Mouse (Mus musculus): ENCODE measurements around the gene Fam92a. TPM values are rescaled to one million over a fixed set of nuclear protein-coding genes. Genes with fewer than 3 reads are reported as not detected.
"Not testable (repeated sequence)": the region's sequence is repeated elsewhere in the genome, so short reads cannot be mapped to it uniquely, and the experiment has no call there.

Fam92a gene
- polyA plus RNA-seq (2015; fragmentation: Nextera tagmentation; extraction: Ambion mirVana) = 33.9 and 34.6 TPM in 2 replicates

GRCm38 (mm10) chr4:12171318-12172091 lies at the start of gene Fam92a:
Fam92a (minus strand) TSS chr4:12172015.
- Histone ChIP-seq H3K4me2 (replicated peaks; ENCODE audit: low read depth) (peak within 1 kb of the TSS; percentile 92), H3K9me3 (ENCODE audit: control insufficient read depth) (no peaks in the 10 kb centered on the region), H3K9ac (ENCODE audit: low read depth, low read length) (peak within 1 kb of the TSS; percentile 84), H3K36me3 (ENCODE audit: control insufficient read depth, insufficient read depth) (no peaks in the 10 kb centered on the region; the same call in 1 of the 2 replicates), H3K4me1 (replicated peaks; ENCODE audit: control insufficient read depth, insufficient read depth, low read length) (no peaks in the 10 kb centered on the region), H3K27me3 (replicated peaks; ENCODE audit: control insufficient read depth, insufficient read depth, low read length) (no peaks in the 10 kb centered on the region), H3K27ac (ENCODE audit: low read depth, low read length) (peak within 1 kb of the TSS; percentile 65), H3K4me3 (ENCODE audit: low read depth, low read length) (peak within 1 kb of the TSS; percentile 71)
- WGBS = under 1% methylated on average over 69 of the region's 74 CpGs
- peak; percentile 23; the same call in 1 of the 2 replicates for TF ChIP-seq CTCF (IDR thresholded peaks at IDR 0.05; ENCODE audit: low read depth)
- ATAC-seq = peak; percentile 86

GRCm38 (mm10) chr4:12178992-12179391 lies 7.2 kb upstream of the Fam92a start:
- Histone ChIP-seq H3K9me3 (ENCODE audit: control insufficient read depth) (no peaks in the 10 kb centered on the region), H3K27ac (ENCODE audit: low read depth, low read length) (no peak overlapping the region), H3K36me3 (ENCODE audit: control insufficient read depth, insufficient read depth) (no peaks in the 10 kb centered on the region), H3K9ac (ENCODE audit: low read depth, low read length) (no peak overlapping the region), H3K4me3 (ENCODE audit: low read depth, low read length) (no peak overlapping the region), H3K4me2 (replicated peaks; ENCODE audit: low read depth) (no peak overlapping the region), H3K4me1 (replicated peaks; ENCODE audit: control insufficient read depth, insufficient read depth, low read length) (no peaks in the 10 kb centered on the region), H3K27me3 (replicated peaks; ENCODE audit: control insufficient read depth, insufficient read depth, low read length) (no peaks in the 10 kb centered on the region)
- WGBS = 91% methylated on average over 10 of the region's 10 CpGs
- TF ChIP-seq CTCF (IDR thresholded peaks at IDR 0.05; ENCODE audit: low read depth) = no peak
- ATAC-seq = no peak

GRCm38 (mm10) chr4:12170986-12171317 lies 863 bp downstream of the Fam92a start:
- ATAC-seq = no peak
- H3K9ac ChIP-seq (ENCODE audit: low read depth, low read length) = peak overlapping the region; percentile 84
- WGBS = 17% methylated on average over 9 of the region's 9 CpGs
- no peaks in the 10 kb centered on the region for H3K4me1 ChIP-seq (replicated peaks; ENCODE audit: control insufficient read depth, insufficient read depth, low read length)
- H3K9me3 ChIP-seq (ENCODE audit: control insufficient read depth) = no peaks in the 10 kb centered on the region
- H3K4me3 ChIP-seq (ENCODE audit: low read depth, low read length) = peak overlapping the region; percentile 71
- TF ChIP-seq CTCF (IDR thresholded peaks at IDR 0.05; ENCODE audit: low read depth) = no peak
- H3K36me3 ChIP-seq (ENCODE audit: control insufficient read depth, insufficient read depth) = peaks cover 5% of the 10 kb centered on the region; the same call in 1 of the 2 replicates
- peak overlapping the region; percentile 65 for H3K27ac ChIP-seq (ENCODE audit: low read depth, low read length)
- H3K4me2 ChIP-seq (replicated peaks; ENCODE audit: low read depth) = peak overlapping the region; percentile 92
- no peaks in the 10 kb centered on the region for H3K27me3 ChIP-seq (replicated peaks; ENCODE audit: control insufficient read depth, insufficient read depth, low read length)

- H3K4me1 ChIP-seq (replicated peaks; ENCODE audit: control insufficient read depth, insufficient read depth, low read length) = no peaks in the 10 kb centered on the region
- 0 out of 2 replicates have a peak, but pooled peaks cover 8% of the 10 kb centered on the region for H3K36me3 ChIP-seq (ENCODE audit: control insufficient read depth, insufficient read depth)
- H3K9me3 ChIP-seq (ENCODE audit: control insufficient read depth) = 0 out of 2 replicates have a peak, but pooled peaks cover 2% of the 10 kb centered on the region
- no peak overlapping the region for H3K27ac ChIP-seq (ENCODE audit: low read depth, low read length)
- no peak for TF ChIP-seq CTCF (IDR thresholded peaks at IDR 0.05; ENCODE audit: low read depth)
- H3K9ac ChIP-seq (ENCODE audit: low read depth, low read length) = no peak overlapping the region
- no peaks in the 10 kb centered on the region for H3K27me3 ChIP-seq (replicated peaks; ENCODE audit: control insufficient read depth, insufficient read depth, low read length)
- H3K4me2 ChIP-seq (replicated peaks; ENCODE audit: low read depth) = no peak overlapping the region
- no peak overlapping the region for H3K4me3 ChIP-seq (ENCODE audit: low read depth, low read length)
- no peak for ATAC-seq
Observed at GRCm38 (mm10) chr4:12147660-12148059, 24.2 kb downstream of the Fam92a start.

DNA sequence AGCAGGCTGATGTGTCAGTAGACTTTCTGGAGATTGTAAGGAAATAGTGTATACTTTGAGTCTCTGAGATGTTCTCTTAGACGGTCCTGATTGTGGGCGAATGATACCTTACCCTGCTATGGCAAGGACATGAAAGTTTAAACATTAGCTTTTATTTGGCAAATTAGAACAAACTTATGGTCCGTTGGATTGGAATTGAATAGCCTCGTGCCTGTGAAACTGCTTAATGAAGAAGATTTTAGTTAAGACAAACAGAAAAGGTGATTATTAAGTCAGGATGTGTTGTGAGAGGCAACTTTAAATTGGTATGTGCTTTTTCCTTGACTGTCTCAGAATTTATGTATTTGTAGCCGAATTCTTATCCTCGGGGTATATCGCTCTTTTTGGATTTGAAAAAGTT lies 30.3 kb downstream of the Fam92a start:
- not testable (repeated sequence) for H3K4me1 ChIP-seq (replicated peaks; ENCODE audit: control insufficient read depth, insufficient read depth, low read length); H3K27ac ChIP-seq (ENCODE audit: low read depth, low read length); ATAC-seq; H3K27me3 ChIP-seq (replicated peaks; ENCODE audit: control insufficient read depth, insufficient read depth, low read length); H3K4me3 ChIP-seq (ENCODE audit: low read depth, low read length); H3K9me3 ChIP-seq (ENCODE audit: control insufficient read depth); H3K36me3 ChIP-seq (ENCODE audit: control insufficient read depth, insufficient read depth); H3K9ac ChIP-seq (ENCODE audit: low read depth, low read length); H3K4me2 ChIP-seq (replicated peaks; ENCODE audit: low read depth)
- WGBS = 92% methylated on average over 6 of the region's 7 CpGs

GRCm38 (mm10) chr4:12140592-12141062 lies 31.2 kb downstream of the Fam92a start:
- not testable (repeated sequence) for H3K27me3 ChIP-seq (replicated peaks; ENCODE audit: control insufficient read depth, insufficient read depth, low read length); H3K27ac ChIP-seq (ENCODE audit: low read depth, low read length); H3K36me3 ChIP-seq (ENCODE audit: control insufficient read depth, insufficient read depth); H3K9ac ChIP-seq (ENCODE audit: low read depth, low read length); H3K9me3 ChIP-seq (ENCODE audit: control insufficient read depth); H3K4me1 ChIP-seq (replicated peaks; ENCODE audit: control insufficient read depth, insufficient read depth, low read length)
- ATAC-seq = peak; percentile 84
- WGBS = 6% methylated on average over 24 of the region's 40 CpGs
- Histone ChIP-seq H3K4me3 (ENCODE audit: low read depth, low read length) (peak overlapping the region; percentile 36), H3K4me2 (replicated peaks; ENCODE audit: low read depth) (peak overlapping the region; percentile 54)

GRCm38 (mm10) chr4:12140141-12140567 lies 31.7 kb downstream of the Fam92a start, which contains the start of gene Rbm12b1:
Rbm12b1 (plus strand) TSS chr4:12140264.
- H3K4me3 ChIP-seq (ENCODE audit: low read depth, low read length) = peak within 1 kb of the TSS; percentile 36
- H3K27ac ChIP-seq (ENCODE audit: low read depth, low read length); H3K4me1 ChIP-seq (replicated peaks; ENCODE audit: control insufficient read depth, insufficient read depth, low read length); H3K27me3 ChIP-seq (replicated peaks; ENCODE audit: control insufficient read depth, insufficient read depth, low read length); H3K9me3 ChIP-seq (ENCODE audit: control insufficient read depth); H3K36me3 ChIP-seq (ENCODE audit: control insufficient read depth, insufficient read depth): not testable (repeated sequence)
- peak; percentile 96 for ATAC-seq
- peak within 1 kb of the TSS; percentile 68 for H3K4me2 ChIP-seq (replicated peaks; ENCODE audit: low read depth)
- WGBS = under 1% methylated on average over 17 of the region's 32 CpGs
- 0 out of 2 replicates have a peak within 1 kb of the TSS, but pooled peaks have one; percentile 37 for H3K9ac ChIP-seq (ENCODE audit: low read depth, low read length)
